Mouse (Mus musculus) small intestine, adult 2 months (tissue): Measurements from ENCODE around the gene Gpr146.
A peak's percentile ranks its signal among the peaks of the same experiment; 100 is the strongest.

Source experiments
- CTCF ChIP-seq: fragments of 200-500 bp; IDR thresholded peaks from 2 replicates; pipeline ENCODE4 v1.5.1; 2012; ENCODE audit warnings: low read depth, mild to moderate bottlenecking, control low read depth, inconsistent platforms, low read length, moderate library complexity, mixed read lengths; ENCODE audit not compliant: insufficient replicate concordance, insufficient read length; ENCODE audit errors: extremely low read depth
- POLR2A ChIP-seq: fragments of 200-500 bp; IDR thresholded peaks from 2 replicates; pipeline ENCODE4 v1.6.1; 2012; ENCODE audit warnings: low read depth, mild to moderate bottlenecking, control low read depth, inconsistent platforms, low read length, moderate library complexity

- TF ChIP-seq POLR2A (peak; percentile 85), CTCF (no peak)
Measured at GRCm38 (mm10) chr5:139371631-139372401, 5.7 kb upstream of the Gpr146 start.
